Comparison of ENCODE assay signal across 20 mouse cellular contexts in genomic region chr11:45550376-45550775, GRCm38 (mm10).
DNase-seq lines count a peak whose midpoint lies in the region; ATAC-seq and TF ChIP-seq lines count a peak whose summit lies in the region.
"Had no signal": no experiment of that assay in that cellular context is flagged by ENCODE, and none has a peak within 500 bp of the region (broad histone marks: within the 10 kb centered on the region; RNA-seq: fewer than 3 reads in every experiment).

No protein-coding gene starts in this region.

- peak overlapping the region; percentile 66 for H3K27ac ChIP-seq in hindbrain, embryonic 15.5 days (replicated peaks)
- H3K27ac ChIP-seq in hindbrain, embryonic 12.5 days, result no peak overlapping the region
- no peak overlapping the region for H3K27ac ChIP-seq in neural tube, embryonic 12.5 days
- no peak overlapping the region for H3K27ac ChIP-seq in limb, embryonic 14.5 days (replicated peaks; ENCODE audit: low read depth, low read length)
- H3K27ac ChIP-seq: embryonic facial prominence, embryonic 12.5 days; gastrocnemius, adult 2 months; heart, embryonic 10.5 days; liver, embryonic 15.5 days; midbrain, embryonic 12.5 days had no signal

- H3K4me3 ChIP-seq in hindbrain, embryonic 15.5 days, result no peak overlapping the region
- no peak overlapping the region for H3K4me3 ChIP-seq in hindbrain, embryonic 12.5 days
- H3K4me3 ChIP-seq in neural tube, embryonic 12.5 days, result no peak overlapping the region
- H3K4me3 ChIP-seq in limb, embryonic 14.5 days (replicated peaks; ENCODE audit: low read length), result peak overlapping the region; percentile 12; the same call in 1 of the 2 replicates
- H3K4me3 ChIP-seq: embryonic facial prominence, embryonic 12.5 days; erythroblast, embryonic 14.5 days; gastrocnemius, adult 2 months; heart, embryonic 10.5 days; liver, embryonic 15.5 days; midbrain, embryonic 12.5 days; myocyte had no signal

- H3K27me3 ChIP-seq in hindbrain, embryonic 15.5 days, result no peaks in the 10 kb centered on the region
- no peaks in the 10 kb centered on the region for H3K27me3 ChIP-seq in hindbrain, embryonic 12.5 days
- no peaks in the 10 kb centered on the region for H3K27me3 ChIP-seq in neural tube, embryonic 12.5 days (replicated peaks)
- no peaks in the 10 kb centered on the region for H3K27me3 ChIP-seq in limb, embryonic 14.5 days (ENCODE audit: control insufficient read depth, insufficient read depth, low read length)
- H3K27me3 ChIP-seq: embryonic facial prominence, embryonic 12.5 days; liver, embryonic 15.5 days; midbrain, embryonic 12.5 days had no signal

- no peak for DNase-seq in neural tube, embryonic 10.5 days (ENCODE audit: extremely low spot score, low spot score)
- DNase-seq in limb, embryonic 14.5 days (ENCODE audit: low spot score), result peak; percentile 17
- DNase-seq in testis, postnatal 10 days (ENCODE audit: low spot score), result no peak
- no peak for DNase-seq in liver
- DNase-seq: cerebellum, adult 2 months; cerebellum, postnatal 36 days; gastrocnemius, adult 2 months; kidney, adult 2 months; right cerebral cortex, postnatal 4 days had no signal

- H3K9ac ChIP-seq in hindbrain, embryonic 15.5 days, result no peak overlapping the region
- no peak overlapping the region for H3K9ac ChIP-seq in hindbrain, embryonic 12.5 days
- no peak overlapping the region for H3K9ac ChIP-seq in neural tube, embryonic 12.5 days
- H3K9ac ChIP-seq in limb, embryonic 14.5 days (ENCODE audit: low read depth, low read length, severe bottlenecking), result no peak overlapping the region
- H3K9ac ChIP-seq: embryonic facial prominence, embryonic 12.5 days; liver, embryonic 15.5 days; midbrain, embryonic 12.5 days had no signal

- 51% methylated on average over 7 of the region's 7 CpGs for WGBS in hindbrain, embryonic 15.5 days
- 72% methylated on average over 7 of the region's 7 CpGs for WGBS in hindbrain, embryonic 12.5 days
- 28% methylated on average over 7 of the region's 7 CpGs for WGBS in neural tube, embryonic 12.5 days
- 9% methylated on average over 7 of the region's 7 CpGs for WGBS in limb, embryonic 14.5 days

- no peaks in the 10 kb centered on the region for H3K36me3 ChIP-seq in hindbrain, embryonic 15.5 days
- H3K36me3 ChIP-seq in hindbrain, embryonic 12.5 days, result no peaks in the 10 kb centered on the region
- H3K36me3 ChIP-seq in neural tube, embryonic 12.5 days, result no peaks in the 10 kb centered on the region
- H3K36me3 ChIP-seq in limb, embryonic 14.5 days (ENCODE audit: control insufficient read depth, insufficient read depth, low read length), result no peaks in the 10 kb centered on the region
- H3K36me3 ChIP-seq: embryonic facial prominence, embryonic 12.5 days; heart, embryonic 10.5 days; liver, embryonic 15.5 days; midbrain, embryonic 12.5 days had no signal

- no peaks in the 10 kb centered on the region for H3K9me3 ChIP-seq in hindbrain, embryonic 15.5 days
- no peaks in the 10 kb centered on the region for H3K9me3 ChIP-seq in hindbrain, embryonic 12.5 days (replicated peaks)
- no peaks in the 10 kb centered on the region for H3K9me3 ChIP-seq in neural tube, embryonic 12.5 days
- H3K9me3 ChIP-seq in limb, embryonic 14.5 days (ENCODE audit: control insufficient read depth, low read length), result no peaks in the 10 kb centered on the region
- H3K9me3 ChIP-seq: embryonic facial prominence, embryonic 12.5 days; heart, embryonic 10.5 days; liver, embryonic 15.5 days; midbrain, embryonic 12.5 days had no signal

- 0 out of 2 replicates have a peak, but pooled peaks have one; percentile 34 for ATAC-seq in hindbrain, embryonic 15.5 days (ENCODE audit: low FRiP score, low read depth)
- ATAC-seq in hindbrain, embryonic 12.5 days (ENCODE audit: low FRiP score), result no peak
- ATAC-seq in neural tube, embryonic 12.5 days (ENCODE audit: low FRiP score, low read depth), result no peak
- peak; percentile 55; the same call in 1 of the 2 replicates for ATAC-seq in limb, embryonic 14.5 days (ENCODE audit: low FRiP score, low read depth)
- ATAC-seq: forebrain, embryonic 16.5 days; inflammation-experienced regulatory T-cells, adult 6 months had no signal

- TF ChIP-seq POLR2A in limb, embryonic 14.5 days (IDR thresholded peaks at IDR 0.05; ENCODE audit: borderline replicate concordance, extremely low read depth, insufficient read depth, insufficient read length), result no peak

- peaks cover 8% of the 10 kb centered on the region; the same call in 1 of the 2 replicates for H3K4me1 ChIP-seq in hindbrain, embryonic 15.5 days (replicated peaks)
- 0 out of 2 replicates have a peak, but pooled peaks cover 3% of the 10 kb centered on the region for H3K4me1 ChIP-seq in hindbrain, embryonic 12.5 days
- H3K4me1 ChIP-seq in neural tube, embryonic 12.5 days, result peaks cover 3% of the 10 kb centered on the region; the same call in 1 of the 2 replicates
- peaks cover 18% of the 10 kb centered on the region for H3K4me1 ChIP-seq in limb, embryonic 14.5 days (ENCODE audit: control insufficient read depth, insufficient read depth, low read length)
- H3K4me1 ChIP-seq: embryonic facial prominence, embryonic 12.5 days; liver, embryonic 15.5 days had no signal

- no peak overlapping the region for H3K4me2 ChIP-seq in hindbrain, embryonic 15.5 days
- H3K4me2 ChIP-seq in hindbrain, embryonic 12.5 days (replicated peaks), result no peak overlapping the region
- H3K4me2 ChIP-seq in neural tube, embryonic 12.5 days (replicated peaks), result peak overlapping the region; percentile 24; the same call in 1 of the 2 replicates
- peak overlapping the region; percentile 48 for H3K4me2 ChIP-seq in limb, embryonic 14.5 days (replicated peaks; ENCODE audit: low read depth, low read length, severe bottlenecking)
- H3K4me2 ChIP-seq: embryonic facial prominence, embryonic 12.5 days; liver, embryonic 15.5 days; midbrain, embryonic 12.5 days had no signal

Comparison
In these comparisons a context has a peak if more than half of its experiments do, and no peak if none do; other contexts are left out.
1. ATAC-seq: peak in hindbrain, embryonic 15.5 days (single experiment) and limb, embryonic 14.5 days (single experiment); none in hindbrain, embryonic 12.5 days (single experiment) and neural tube, embryonic 12.5 days (single experiment).
2. H3K4me2 ChIP-seq: peak in neural tube, embryonic 12.5 days (single experiment) and limb, embryonic 14.5 days (single experiment); none in hindbrain, embryonic 15.5 days (single experiment) and hindbrain, embryonic 12.5 days (single experiment).